ENCODE assay signal across 25 mouse cellular contexts in the genomic region with DNA sequence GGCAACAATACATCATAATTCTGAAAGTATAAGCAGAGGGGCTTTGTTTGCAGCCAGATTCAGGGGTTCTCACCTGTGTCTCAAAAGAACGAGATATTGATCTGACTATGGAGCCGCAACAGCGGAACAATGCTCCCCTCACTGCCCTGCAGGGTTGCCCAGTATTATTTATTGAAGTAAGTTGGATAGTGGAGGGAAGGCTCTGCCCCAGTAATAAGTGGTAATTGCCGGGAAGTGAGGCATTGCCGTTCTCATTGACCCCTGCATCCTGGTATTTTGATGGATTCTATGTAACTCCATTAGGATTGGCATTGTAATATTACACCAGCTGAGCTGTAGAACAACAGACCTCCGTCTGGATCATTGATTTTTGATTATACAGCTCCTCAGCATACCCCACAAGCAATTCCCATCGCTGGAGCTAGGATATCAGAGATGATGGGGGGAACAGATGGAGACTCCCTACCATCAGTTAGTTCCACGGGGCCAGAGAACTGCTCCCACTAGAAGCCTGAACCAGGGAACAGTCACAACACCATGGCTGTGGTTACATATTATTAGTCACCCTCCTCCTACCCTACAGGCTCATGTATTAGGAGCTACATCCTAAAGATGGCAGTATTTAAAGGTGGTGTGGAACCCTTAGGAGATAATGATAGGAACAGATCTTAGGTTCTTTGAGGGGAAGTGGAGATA.
"Had no signal": no experiment of that assay in that cellular context is flagged by ENCODE, and none has a peak within 500 bp of the region (broad histone marks: within the 10 kb centered on the region; RNA-seq: fewer than 3 reads in every experiment).

No protein-coding gene starts in this region.

- H3K9ac ChIP-seq: heart, embryonic 13.5 days; heart, embryonic 15.5 days; hindbrain, embryonic 13.5 days; hindbrain, embryonic 15.5 days; intestine, embryonic 15.5 days; limb, embryonic 12.5 days; liver, embryonic 13.5 days; liver, embryonic 15.5 days had no signal

- DNase-seq: gastrocnemius, postnatal 14 days; gastrocnemius, postnatal 36 days; heart, adult 11 months; heart, adult 2 months; heart, postnatal 4 days; kidney, adult 18-20 months; kidney, postnatal 10 days; liver; liver, embryonic 13.5 days had no signal

- H3K36me3 ChIP-seq: heart, embryonic 13.5 days; heart, embryonic 15.5 days; hindbrain, embryonic 10.5 days; hindbrain, embryonic 13.5 days; hindbrain, embryonic 15.5 days; intestine, embryonic 15.5 days; limb, embryonic 10.5 days; limb, embryonic 12.5 days; liver, embryonic 13.5 days; liver, embryonic 15.5 days had no signal

- H3K27ac ChIP-seq: heart, adult 2 months; heart, embryonic 13.5 days; heart, embryonic 15.5 days; hindbrain, embryonic 10.5 days; hindbrain, embryonic 13.5 days; hindbrain, embryonic 15.5 days; intestine, embryonic 15.5 days; layer of hippocampus, adult 2 months; left cerebral cortex, adult 2 months; limb, embryonic 10.5 days; limb, embryonic 12.5 days; liver, embryonic 13.5 days; liver, embryonic 15.5 days had no signal

- H3K4me1 ChIP-seq: heart, embryonic 15.5 days; hindbrain, embryonic 10.5 days; hindbrain, embryonic 13.5 days; hindbrain, embryonic 15.5 days; intestine, embryonic 15.5 days; limb, embryonic 12.5 days; liver, embryonic 15.5 days had no signal

- H3K27me3 ChIP-seq: heart, embryonic 13.5 days; heart, embryonic 15.5 days; hindbrain, embryonic 13.5 days; hindbrain, embryonic 15.5 days; intestine, embryonic 15.5 days; liver, embryonic 13.5 days; liver, embryonic 15.5 days had no signal

- H3K4me2 ChIP-seq: heart, embryonic 11.5 days; heart, embryonic 13.5 days; heart, embryonic 15.5 days; hindbrain, embryonic 13.5 days; hindbrain, embryonic 15.5 days; intestine, embryonic 15.5 days; limb, embryonic 12.5 days; liver, embryonic 11.5 days; liver, embryonic 13.5 days; liver, embryonic 15.5 days had no signal

- H3K4me3 ChIP-seq: heart, adult 2 months; heart, embryonic 13.5 days; heart, embryonic 15.5 days; hindbrain, embryonic 10.5 days; hindbrain, embryonic 13.5 days; hindbrain, embryonic 15.5 days; intestine, embryonic 15.5 days; layer of hippocampus, adult 2 months; left cerebral cortex, adult 2 months; limb, embryonic 10.5 days; limb, embryonic 12.5 days; liver, embryonic 13.5 days; liver, embryonic 15.5 days had no signal

- H3K9me3 ChIP-seq: heart, embryonic 15.5 days; hindbrain, embryonic 10.5 days; hindbrain, embryonic 13.5 days; hindbrain, embryonic 15.5 days; intestine, embryonic 15.5 days; limb, embryonic 10.5 days; liver, embryonic 13.5 days; liver, embryonic 15.5 days had no signal

- ATAC-seq: forebrain, embryonic 16.5 days; inflammation-experienced regulatory T-cells, adult 6 months; intestine, embryonic 15.5 days; intestine, postnatal 0 days had no signal
